Mouse (Mus musculus) ES-Bruce4 (cell line): ENCODE measurements around the gene C7.

ENCODE experiments used
- CTCF ChIP-seq: IDR thresholded peaks from one replicate; pipeline ENCODE4 v1.8.1; 2011; ENCODE audit warnings: low read depth, low read length
- EP300 ChIP-seq: IDR thresholded peaks from 2 replicates; pipeline ENCODE4 v1.6.1; 2011; ENCODE audit warnings: low read depth, low read length; ENCODE audit not compliant: insufficient read depth
- POLR2A ChIP-seq: IDR thresholded peaks from one replicate; pipeline ENCODE4 v1.8.1; 2011; ENCODE audit warnings: low read length; ENCODE audit not compliant: insufficient read depth

- TF ChIP-seq CTCF, result no peak
- TF ChIP-seq POLR2A, result no peak
- no peak for TF ChIP-seq EP300
Observed at GRCm38 (mm10) chr15:5045560-5046284, 17.8 kb downstream of the C7 start.
